Mouse (Mus musculus): ENCODE results near the gene Ap2m1. TPM values are rescaled to one million over a fixed set of nuclear protein-coding genes. Genes with fewer than 3 reads are reported as not detected.

The Ap2m1 gene
- total RNA-seq, 1 experiment from 2014 or later = 128 TPM

GRCm38 (mm10) chr16:20565075-20565474, 29.8 kb downstream of the Ap2m1 start:
- ATAC-seq (replicated peaks; ENCODE audit: insufficient number of reproducible peaks, low FRiP score, low TSS enrichment, poor library complexity, severe bottlenecking) = no peak

- ATAC-seq (replicated peaks; ENCODE audit: insufficient number of reproducible peaks, low FRiP score, low TSS enrichment, poor library complexity, severe bottlenecking) = no peak
These were observed 54.2 kb downstream of the Ap2m1 start, which contains the start of gene Vwa5b2 for GRCm38 (mm10) chr16:20589366-20589938. Gene Vwa5b2, plus strand, starts transcription at chr16:20589471.

- no peak for ATAC-seq (replicated peaks; ENCODE audit: insufficient number of reproducible peaks, low FRiP score, low TSS enrichment, poor library complexity, severe bottlenecking)
These were observed 54.8 kb downstream of the Ap2m1 start for GRCm38 (mm10) chr16:20589939-20590679.

GRCm38 (mm10) chr16:20590680-20591038, 55.4 kb downstream of the Ap2m1 start:
- ATAC-seq (replicated peaks; ENCODE audit: insufficient number of reproducible peaks, low FRiP score, low TSS enrichment, poor library complexity, severe bottlenecking) = no peak

GRCm38 (mm10) chr16:20591076-20591705, 55.9 kb downstream of the Ap2m1 start:
- no peak for ATAC-seq (replicated peaks; ENCODE audit: insufficient number of reproducible peaks, low FRiP score, low TSS enrichment, poor library complexity, severe bottlenecking)

Other genes with a start within 250 kb of the Ap2m1 start
- gene Parl, start 233.1 kb upstream of the Ap2m1 start, total RNA-seq (2017) = 124 to 272 TPM (median 203 TPM) in 3 replicates
- 70.8 to 81.1 TPM (median 72.0 TPM) in 3 replicates for gene Cyp2ab1, start 210.1 kb upstream of the Ap2m1 start, total RNA-seq (2017)
- 65.5 to 91.9 TPM (median 76.3 TPM) in 3 replicates for gene Abcc5, start 109.1 kb upstream of the Ap2m1 start, total RNA-seq (2017)
- 41.2 to 57.3 TPM (median 43.4 TPM) in 3 replicates for gene Eif2b5, start 36.7 kb upstream of the Ap2m1 start, total RNA-seq (2017)
- 2.7 to 8.4 TPM (median 5.5 TPM) in 3 replicates for gene Dvl3, start 18.5 kb upstream of the Ap2m1 start, total RNA-seq (2017)
- gene Abcf3, start 13.1 kb downstream of the Ap2m1 start, total RNA-seq (2017) = 56.4 to 86.6 TPM (median 76.3 TPM) in 3 replicates
- not detected in 3 replicates for gene Vwa5b2, start 54.0 kb downstream of the Ap2m1 start, total RNA-seq (2017)
- gene Eef1akmt4, start 76.1 kb downstream of the Ap2m1 start, total RNA-seq (2017) = 2.4 to 3.1 TPM (median 2.5 TPM) in 3 replicates
- gene Gm49333, start 76.1 kb downstream of the Ap2m1 start, total RNA-seq (2017) = not detected in 3 replicates
- 4.3 to 11.9 TPM (median 5.5 TPM) in 3 replicates for gene Alg3, start 76.3 kb downstream of the Ap2m1 start, total RNA-seq (2017)
- gene Camk2n2, start 85.8 kb downstream of the Ap2m1 start, total RNA-seq (2017) = 0.49 TPM in 1 of 3 replicates, not detected in the others
- gene Ece2, start 94.3 kb downstream of the Ap2m1 start, total RNA-seq (2017) = not detected in 3 replicates
- gene Psmd2, start 116.2 kb downstream of the Ap2m1 start, total RNA-seq (2017) = 155 to 180 TPM (median 178 TPM) in 3 replicates
- 140 to 207 TPM (median 147 TPM) in 3 replicates for gene Eif4g1, start 132.8 kb downstream of the Ap2m1 start, total RNA-seq (2017)
- gene Fam131a, start 157.8 kb downstream of the Ap2m1 start, total RNA-seq (2017) = 1.8 to 5.8 TPM (median 3.5 TPM) in 3 replicates
- gene Polr2h, start 182.2 kb downstream of the Ap2m1 start, total RNA-seq (2017) = 20.0 to 31.9 TPM (median 24.4 TPM) in 3 replicates
- gene Clcn2, start 182.3 kb downstream of the Ap2m1 start, total RNA-seq (2017) = 0.68 TPM in 1 of 3 replicates, not detected in the others
- gene Chrd, start 197.6 kb downstream of the Ap2m1 start, total RNA-seq (2017) = not detected in 3 replicates
- not detected in 3 replicates for gene Thpo, start 199.0 kb downstream of the Ap2m1 start, total RNA-seq (2017)

All from monocyte, adult 5-6 weeks (primary cell).